ENCODE assay signal across 17 mouse cellular contexts in genomic region chr4:136373494-136374181, GRCm38 (mm10). TPM values are rescaled to one million over a fixed set of nuclear protein-coding genes. Genes with fewer than 3 reads are reported as not detected.
DNase-seq lines count a peak whose midpoint lies in the region; ATAC-seq and TF ChIP-seq lines count a peak whose summit lies in the region.
"Had no signal": no experiment of that assay in that cellular context is flagged by ENCODE, and none has a peak within 500 bp of the region (broad histone marks: within the 10 kb centered on the region; RNA-seq: fewer than 3 reads in every experiment).

No protein-coding gene starts in this region.

- 37% methylated on average over 14 of the region's 14 CpGs for WGBS in forebrain, embryonic 14.5 days
- WGBS in forebrain, embryonic 12.5 days = 47% methylated on average over 14 of the region's 14 CpGs
- 44% methylated on average over 14 of the region's 14 CpGs for WGBS in neural tube, embryonic 13.5 days
- 20% methylated on average over 14 of the region's 14 CpGs for WGBS in midbrain, embryonic 16.5 days
- WGBS in lung, postnatal 0 days = 49% methylated on average over 14 of the region's 14 CpGs

- TF ChIP-seq EP300 in lung, postnatal 0 days (IDR thresholded peaks at IDR 0.05) = no peak

- no peak for ATAC-seq in forebrain, embryonic 14.5 days
- ATAC-seq in forebrain, embryonic 12.5 days (ENCODE audit: low FRiP score) = no peak
- ATAC-seq in neural tube, embryonic 13.5 days (ENCODE audit: low read depth) = peak; percentile 8; the same call in 1 of the 2 replicates
- 0 out of 2 replicates have a peak, but pooled peaks have one; percentile 17 for ATAC-seq in midbrain, embryonic 16.5 days
- ATAC-seq in lung, postnatal 0 days = no peak

- no peak overlapping the region for H3K9ac ChIP-seq in forebrain, embryonic 14.5 days (ENCODE audit: low read length)
- H3K9ac ChIP-seq in forebrain, embryonic 12.5 days = no peak overlapping the region
- H3K9ac ChIP-seq in neural tube, embryonic 13.5 days = no peak overlapping the region
- H3K9ac ChIP-seq in midbrain, embryonic 16.5 days (ENCODE audit: low read depth, low read length) = no peak overlapping the region; the same call in 1 of the 2 replicates
- H3K9ac ChIP-seq in lung, postnatal 0 days (replicated peaks; ENCODE audit: low read depth) = no peak overlapping the region

- H3K27me3 ChIP-seq in forebrain, embryonic 14.5 days (replicated peaks; ENCODE audit: control insufficient read depth, insufficient read depth, low read length) = no peaks in the 10 kb centered on the region
- no peaks in the 10 kb centered on the region for H3K27me3 ChIP-seq in forebrain, embryonic 12.5 days
- H3K27me3 ChIP-seq in neural tube, embryonic 13.5 days = no peaks in the 10 kb centered on the region
- no peaks in the 10 kb centered on the region for H3K27me3 ChIP-seq in midbrain, embryonic 16.5 days (ENCODE audit: control insufficient read depth, insufficient read depth, low read depth, low read length)
- H3K27me3 ChIP-seq in lung, postnatal 0 days (replicated peaks; ENCODE audit: insufficient read depth, low read length) = no peaks in the 10 kb centered on the region

- no peak for TF ChIP-seq CTCF in lung, postnatal 0 days (IDR thresholded peaks at IDR 0.05)

- no peak overlapping the region for H3K4me2 ChIP-seq in forebrain, embryonic 14.5 days (ENCODE audit: low read length)
- no peak overlapping the region for H3K4me2 ChIP-seq in forebrain, embryonic 12.5 days
- no peak overlapping the region for H3K4me2 ChIP-seq in neural tube, embryonic 13.5 days
- no peak overlapping the region for H3K4me2 ChIP-seq in midbrain, embryonic 16.5 days (ENCODE audit: low read length)
- H3K4me2 ChIP-seq in lung, postnatal 0 days (replicated peaks; ENCODE audit: low read depth, low read length) = no peak overlapping the region

- H3K36me3 ChIP-seq in forebrain, embryonic 14.5 days (ENCODE audit: control insufficient read depth, insufficient read depth, low read length) = no peaks in the 10 kb centered on the region
- H3K36me3 ChIP-seq in forebrain, embryonic 12.5 days (replicated peaks) = no peaks in the 10 kb centered on the region
- no peaks in the 10 kb centered on the region for H3K36me3 ChIP-seq in neural tube, embryonic 13.5 days
- no peaks in the 10 kb centered on the region for H3K36me3 ChIP-seq in midbrain, embryonic 16.5 days (ENCODE audit: control insufficient read depth, insufficient read depth, low read length)
- no peaks in the 10 kb centered on the region for H3K36me3 ChIP-seq in lung, postnatal 0 days (ENCODE audit: insufficient read depth, low read length)

- H3K4me3 ChIP-seq in forebrain, embryonic 14.5 days (ENCODE audit: low read depth, low read length) = no peak overlapping the region
- H3K4me3 ChIP-seq in forebrain, embryonic 12.5 days (replicated peaks) = no peak overlapping the region
- H3K4me3 ChIP-seq in neural tube, embryonic 13.5 days = no peak overlapping the region
- H3K4me3 ChIP-seq in midbrain, embryonic 16.5 days (ENCODE audit: low read depth, low read length) = no peak overlapping the region
- H3K4me3 ChIP-seq in lung, postnatal 0 days (ENCODE audit: low read depth, low read length) = no peak overlapping the region

- H3K4me1 ChIP-seq in forebrain, embryonic 14.5 days (ENCODE audit: control insufficient read depth, insufficient read depth, low read length) = peaks cover 8% of the 10 kb centered on the region; the same call in 1 of the 2 replicates
- H3K4me1 ChIP-seq in forebrain, embryonic 12.5 days = peaks cover 12% of the 10 kb centered on the region
- H3K4me1 ChIP-seq in neural tube, embryonic 13.5 days (replicated peaks) = peaks cover 18% of the 10 kb centered on the region
- H3K4me1 ChIP-seq in midbrain, embryonic 16.5 days (ENCODE audit: control insufficient read depth, insufficient read depth, low read length) = peaks cover 10% of the 10 kb centered on the region; the same call in 1 of the 2 replicates
- H3K4me1 ChIP-seq in lung, postnatal 0 days (ENCODE audit: insufficient read depth, low read depth, low read length) = no peaks in the 10 kb centered on the region

- no peaks in the 10 kb centered on the region for H3K9me3 ChIP-seq in forebrain, embryonic 14.5 days (replicated peaks; ENCODE audit: control insufficient read depth, low read length)
- H3K9me3 ChIP-seq in forebrain, embryonic 12.5 days = no peaks in the 10 kb centered on the region
- no peaks in the 10 kb centered on the region for H3K9me3 ChIP-seq in neural tube, embryonic 13.5 days
- H3K9me3 ChIP-seq in midbrain, embryonic 16.5 days (replicated peaks; ENCODE audit: control insufficient read depth, low read length, poor library complexity, severe bottlenecking) = no peaks in the 10 kb centered on the region
- H3K9me3 ChIP-seq in lung, postnatal 0 days (ENCODE audit: low read length) = no peaks in the 10 kb centered on the region

- no peak overlapping the region for H3K27ac ChIP-seq in forebrain, embryonic 14.5 days (ENCODE audit: low read depth, low read length)
- no peak overlapping the region for H3K27ac ChIP-seq in forebrain, embryonic 12.5 days
- H3K27ac ChIP-seq in neural tube, embryonic 13.5 days (replicated peaks) = no peak overlapping the region
- 0 out of 2 replicates have a peak overlapping the region, but pooled peaks have one; percentile 24 for H3K27ac ChIP-seq in midbrain, embryonic 16.5 days (ENCODE audit: low read length)
- no peak overlapping the region for H3K27ac ChIP-seq in lung, postnatal 0 days (ENCODE audit: low read length)

- peak; percentile 34 for DNase-seq in forebrain, embryonic 14.5 days (ENCODE audit: low spot score)
- DNase-seq in neural tube, embryonic 10.5 days (ENCODE audit: extremely low spot score, low spot score) = no peak
- no peak for DNase-seq in cerebellum, adult 18-20 months
- DNase-seq in cerebellum, postnatal 36 days = no peak
- DNase-seq in lung, postnatal 0 days (ENCODE audit: low spot score) = no peak
- DNase-seq: adrenal gland, postnatal 14 days; cerebellum, adult 2 months; embryo, embryonic 11 days; heart, adult 11 months; kidney, adult 11 months; lung, postnatal 4 days; thymus, postnatal 14 days had no signal

RNA-seq across cellular contexts. Expression of gene Htr1d, which starts 49.7 kb away (rescaled TPM):
- polyA plus RNA-seq in forebrain, embryonic 14.5 days (2014; fragmentation: Nextera tagmentation; extraction: Ambion mirVana) = 0.59 and 0.84 TPM in 2 replicates
- 0.23 and 0.59 TPM in 2 replicates for polyA plus RNA-seq in forebrain, embryonic 12.5 days (2016; fragmentation: Nextera tagmentation; extraction: Ambion mirVana)
- polyA plus RNA-seq in neural tube, embryonic 13.5 days (2015; fragmentation: Nextera tagmentation; extraction: Ambion mirVana) = 0.75 and 1.4 TPM in 2 replicates
- polyA plus RNA-seq in midbrain, embryonic 16.5 days (2015; fragmentation: Nextera tagmentation; extraction: Ambion mirVana) = 2.8 TPM in 2 replicates
- 0.10 TPM in 1 of 2 replicates, not detected in the other for polyA plus RNA-seq in lung, postnatal 0 days (2015; fragmentation: Nextera tagmentation; extraction: Ambion mirVana)
- polyA plus RNA-seq: heart, postnatal 0 days; liver, embryonic 16.5 days had no signal

Comparison
In these comparisons a context has a peak if more than half of its experiments do, and no peak if none do; other contexts are left out.
1. ATAC-seq: peak in neural tube, embryonic 13.5 days (single experiment) and midbrain, embryonic 16.5 days (single experiment); none in forebrain, embryonic 14.5 days (single experiment), forebrain, embryonic 12.5 days (single experiment) and lung, postnatal 0 days (single experiment).